Mouse (Mus musculus) embryonic fibroblast, embryonic 13.5 days (primary cell): Measurements from ENCODE around the gene Rgma.

Experiments
- CTCF ChIP-seq: IDR thresholded peaks from 2 replicates; pipeline ENCODE4 v1.5.1; 2011; ENCODE audit warnings: mild to moderate bottlenecking, control low read depth, low read length, moderate library complexity, borderline replicate concordance; ENCODE audit not compliant: insufficient read depth
- POLR2A ChIP-seq: IDR thresholded peaks from 2 replicates; pipeline ENCODE4 v1.6.1; 2011; ENCODE audit warnings: low read depth, mild to moderate bottlenecking, control low read depth, low read length, moderate library complexity

DNA sequence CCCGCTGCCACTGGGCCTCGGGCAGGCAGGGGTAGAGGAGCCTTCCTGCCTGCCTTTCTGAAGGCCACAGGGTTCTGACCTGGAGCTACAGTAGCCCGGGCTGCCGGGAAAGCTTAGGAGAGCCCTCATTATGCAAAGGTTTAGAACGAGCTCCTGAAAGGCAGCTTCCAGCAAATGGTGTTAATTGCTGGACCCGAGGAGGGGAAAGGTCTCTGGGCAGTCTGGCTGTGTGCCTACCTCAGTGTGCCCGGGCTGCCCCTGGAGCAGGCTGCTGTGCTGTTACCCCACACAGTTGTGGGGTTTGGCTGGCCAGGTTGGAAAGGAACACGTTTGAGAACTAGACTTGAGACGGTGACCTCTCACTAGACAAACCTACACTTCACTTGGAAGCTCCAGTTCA, 14.1 kb downstream of the Rgma start:
- TF ChIP-seq CTCF (no peak), POLR2A (no peak)
